Mouse (Mus musculus) forebrain, embryonic 16.5 days (tissue): ENCODE data around the gene Chml. TPM values are rescaled to one million over a fixed set of nuclear protein-coding genes. Genes with fewer than 3 reads are reported as not detected.

ENCODE experiments used
- ATAC-seq: fragments of 200-750 bp; cut with Nextera tagmentation; 2 replicates; pipeline ENCODE4 v1.8.0; 2017; ENCODE audit warnings: mild to moderate bottlenecking, moderate library complexity
- H3K27ac ChIP-seq: fragments of 300-500 bp; sonication (generic); 2 replicates; pipeline ENCODE4 v1.5.1; 2014; ENCODE audit warnings: low read length, control low read depth
- H3K27me3 ChIP-seq: fragments of 300-500 bp; sonication (generic); replicated peaks from 2 replicates; pipeline ENCODE4 v1.6.1; 2014; ENCODE audit warnings: low read length; ENCODE audit not compliant: control insufficient read depth, insufficient read depth
- H3K36me3 ChIP-seq: fragments of 300-500 bp; sonication (generic); 2 replicates; pipeline ENCODE4 v1.6.1; 2014; ENCODE audit not compliant: control insufficient read depth, insufficient read depth
- H3K4me1 ChIP-seq: fragments of 300-500 bp; sonication (generic); replicated peaks from 2 replicates; pipeline ENCODE4 v1.6.1; 2014; ENCODE audit warnings: low read length; ENCODE audit not compliant: control insufficient read depth, insufficient read depth
- H3K4me2 ChIP-seq: fragments of 300-500 bp; sonication (generic); 2 replicates; pipeline ENCODE4 v1.6.1; 2014; ENCODE audit warnings: mild to moderate bottlenecking, low read length, control low read depth
- H3K4me3 ChIP-seq: fragments of 300-500 bp; sonication (generic); replicated peaks from 2 replicates; pipeline ENCODE4 v1.5.1; 2014; ENCODE audit warnings: mild to moderate bottlenecking, low read length, control low read depth
- H3K9ac ChIP-seq: fragments of 300-500 bp; sonication (generic); replicated peaks from 2 replicates; pipeline ENCODE4 v1.6.1; 2014; ENCODE audit warnings: low read depth, low read length, control low read depth
- H3K9me3 ChIP-seq: fragments of 300-500 bp; sonication (generic); 2 replicates; pipeline ENCODE4 v1.6.1; 2016; ENCODE audit warnings: low read length; ENCODE audit not compliant: control insufficient read depth
- WGBS: fragments of 180-500 bp; shearing (Covaris S2); extraction: QIAGEN DNeasy Blood & Tissue Kit; methylation state at CpG from one replicate; pipeline ENCODE4 v1.1.7; 2014; 5-methylcytosine and 5-hydroxymethylcytosine counted together
- polyA plus RNA-seq: library from polyadenylated mRNA; unstranded; fragments of >200 nt; fragmentation: Nextera tagmentation; extraction: Ambion mirVana; gene quantifications from 2 replicates; pipeline ENCODE4 v1.2.1, GENCODE M21; 2015

Gene Chml
- polyA plus RNA-seq, 1 experiment from 2014 or later = 2.1 TPM

- Histone ChIP-seq H3K36me3 (no peaks in the 10 kb centered on the region), H3K27me3 (no peaks in the 10 kb centered on the region), H3K27ac (no peak overlapping the region), H3K4me1 (no peaks in the 10 kb centered on the region), H3K4me2 (no peak overlapping the region), H3K4me3 (no peak overlapping the region), H3K9ac (no peak overlapping the region), H3K9me3 (no peaks in the 10 kb centered on the region)
- no peak for ATAC-seq
- WGBS = 83% methylated on average over 7 of the region's 7 CpGs
Measured at GRCm38 (mm10) chr1:175637677-175638076, 55.0 kb downstream of the Chml start.

GRCm38 (mm10) chr1:175632470-175632869 is 60.2 kb downstream of the Chml start:
- no peaks in the 10 kb centered on the region for H3K4me1 ChIP-seq
- H3K27me3 ChIP-seq = no peaks in the 10 kb centered on the region
- H3K4me2 ChIP-seq = no peak overlapping the region
- H3K27ac ChIP-seq = no peak overlapping the region
- H3K4me3 ChIP-seq = no peak overlapping the region
- no peak for ATAC-seq
- H3K9ac ChIP-seq = no peak overlapping the region
- H3K9me3 ChIP-seq = no peaks in the 10 kb centered on the region
- H3K36me3 ChIP-seq = no peaks in the 10 kb centered on the region
- WGBS = 98% methylated on average over 14 of the region's 14 CpGs

Other genes starting within 250 kb of the Chml start
- 21.7 and 24.8 TPM in 2 replicates for gene Rgs7, start 200.4 kb downstream of the Chml start, polyA plus RNA-seq
- not detected in 2 replicates for gene Kmo, start 72.5 kb downstream of the Chml start, polyA plus RNA-seq
- 72.5 and 75.9 TPM in 2 replicates for gene Fh1, start 67.3 kb downstream of the Chml start, polyA plus RNA-seq
- gene Opn3, start 125 bp downstream of the Chml start, polyA plus RNA-seq = 3.0 and 4.8 TPM in 2 replicates
- gene Wdr64, start 5.7 kb upstream of the Chml start, polyA plus RNA-seq = not detected in 2 replicates
- 20.4 and 28.5 TPM in 2 replicates for gene Exo1, start 187.7 kb upstream of the Chml start, polyA plus RNA-seq
- 0.27 TPM in 1 of 2 replicates, not detected in the other for gene Gm38100, start 227.4 kb upstream of the Chml start, polyA plus RNA-seq